ENCODE assay signal across 8 mouse cellular contexts in the genomic region with DNA sequence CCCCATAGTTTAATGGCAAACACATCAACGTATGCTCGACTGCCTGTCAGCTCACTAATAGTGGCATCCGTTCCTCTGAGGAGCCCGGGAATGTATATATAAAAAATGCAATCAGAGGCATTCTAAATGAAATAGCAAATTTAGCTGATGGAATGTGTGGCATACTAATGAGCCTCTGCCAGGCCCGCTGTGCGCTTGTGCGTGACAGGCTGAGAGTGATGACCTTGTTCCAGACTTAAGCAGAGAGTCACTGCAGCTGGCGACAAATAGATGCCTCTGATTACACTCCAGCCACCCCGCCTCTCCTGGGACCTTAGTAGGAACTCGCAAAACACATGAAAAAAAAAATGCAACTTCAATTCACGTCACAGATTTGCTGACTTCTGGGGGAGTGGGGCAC.
DNase-seq lines count a peak whose midpoint lies in the region; ATAC-seq lines count a peak whose summit lies in the region.
"Had no signal": no experiment of that assay in that cellular context is flagged by ENCODE, and none has a peak within 500 bp of the region (broad histone marks: within the 10 kb centered on the region; RNA-seq: fewer than 3 reads in every experiment).

No protein-coding gene starts in this region.

- H3K9me3 ChIP-seq in midbrain, embryonic 12.5 days: no peaks in the 10 kb centered on the region
- H3K9me3 ChIP-seq in midbrain, embryonic 16.5 days (replicated peaks; ENCODE audit: control insufficient read depth, low read length, poor library complexity, severe bottlenecking): no peaks in the 10 kb centered on the region
- H3K9me3 ChIP-seq in forebrain, embryonic 16.5 days (ENCODE audit: control insufficient read depth, low read length): no peaks in the 10 kb centered on the region

- intact Hi-C loops in left cerebral cortex, postnatal 4 days (cut with DNase I): loop anchor here (10.0 kb wide), 2 partner anchors 126 to 264 kb away; no protein-coding TSS in a partner anchor

- H3K4me3 ChIP-seq in midbrain, embryonic 12.5 days: no peak overlapping the region
- no peak overlapping the region for H3K4me3 ChIP-seq in midbrain, embryonic 16.5 days (ENCODE audit: low read depth, low read length)
- no peak overlapping the region for H3K4me3 ChIP-seq in forebrain, embryonic 16.5 days (replicated peaks; ENCODE audit: low read length)

- H3K9ac ChIP-seq in midbrain, embryonic 12.5 days (replicated peaks): no peak overlapping the region
- no peak overlapping the region for H3K9ac ChIP-seq in midbrain, embryonic 16.5 days (ENCODE audit: low read depth, low read length)
- H3K9ac ChIP-seq in forebrain, embryonic 16.5 days (replicated peaks; ENCODE audit: low read depth, low read length): no peak overlapping the region

- peak; percentile 42 for DNase-seq in kidney, postnatal 14 days
- DNase-seq in right cerebral cortex, postnatal 14 days: no peak
- DNase-seq in left cerebral cortex, postnatal 4 days: no peak
- no peak for DNase-seq in urinary bladder, postnatal 10 days (ENCODE audit: low spot score)
- DNase-seq: heart, postnatal 4 days had no signal

- no peak overlapping the region for H3K27ac ChIP-seq in midbrain, embryonic 12.5 days (replicated peaks)
- H3K27ac ChIP-seq in midbrain, embryonic 16.5 days (ENCODE audit: low read length): no peak overlapping the region
- H3K27ac ChIP-seq in forebrain, embryonic 16.5 days (ENCODE audit: low read length): no peak overlapping the region

- 0 out of 2 replicates have a peak, but pooled peaks have one; percentile 41 for ATAC-seq in midbrain, embryonic 12.5 days (ENCODE audit: low FRiP score, low read depth)
- ATAC-seq in midbrain, embryonic 16.5 days: no peak
- ATAC-seq in forebrain, embryonic 16.5 days: peak; percentile 40

- H3K27me3 ChIP-seq in midbrain, embryonic 12.5 days: 0 out of 2 replicates have a peak, but pooled peaks cover 5% of the 10 kb centered on the region
- no peaks in the 10 kb centered on the region for H3K27me3 ChIP-seq in midbrain, embryonic 16.5 days (ENCODE audit: control insufficient read depth, insufficient read depth, low read depth, low read length)
- no peaks in the 10 kb centered on the region for H3K27me3 ChIP-seq in forebrain, embryonic 16.5 days (replicated peaks; ENCODE audit: control insufficient read depth, insufficient read depth, low read length)

- H3K36me3 ChIP-seq in midbrain, embryonic 12.5 days: no peaks in the 10 kb centered on the region
- H3K36me3 ChIP-seq in midbrain, embryonic 16.5 days (ENCODE audit: control insufficient read depth, insufficient read depth, low read length): no peaks in the 10 kb centered on the region
- H3K36me3 ChIP-seq in forebrain, embryonic 16.5 days (ENCODE audit: control insufficient read depth, insufficient read depth): no peaks in the 10 kb centered on the region

- peaks cover 14% of the 10 kb centered on the region for H3K4me1 ChIP-seq in midbrain, embryonic 12.5 days
- peaks cover 17% of the 10 kb centered on the region for H3K4me1 ChIP-seq in midbrain, embryonic 16.5 days (ENCODE audit: control insufficient read depth, insufficient read depth, low read length)
- H3K4me1 ChIP-seq in forebrain, embryonic 16.5 days (replicated peaks; ENCODE audit: control insufficient read depth, insufficient read depth, low read length): peaks cover 12% of the 10 kb centered on the region

- WGBS in midbrain, embryonic 12.5 days: 37% methylated on average over 11 of the region's 11 CpGs
- 26% methylated on average over 11 of the region's 11 CpGs for WGBS in midbrain, embryonic 16.5 days
- 34% methylated on average over 11 of the region's 11 CpGs for WGBS in forebrain, embryonic 16.5 days

- no peak overlapping the region for H3K4me2 ChIP-seq in midbrain, embryonic 12.5 days (replicated peaks)
- H3K4me2 ChIP-seq in midbrain, embryonic 16.5 days (ENCODE audit: low read length): no peak overlapping the region
- H3K4me2 ChIP-seq in forebrain, embryonic 16.5 days (ENCODE audit: low read length): no peak overlapping the region
